Mouse (Mus musculus) embryo, embryonic 9.5 days (tissue): ENCODE results near the gene Ndufa5.

Experiments used
- DNase-seq: peaks from one replicate; pipeline ENCODE4 v3.0.0-alpha.2; 2017; ENCODE audit errors: extremely low spot score

Gene Ndufa5

GRCm38 (mm10) chr6:24525705-24526104 is 2.1 kb downstream of the Ndufa5 start:
- no peak for DNase-seq

DNA sequence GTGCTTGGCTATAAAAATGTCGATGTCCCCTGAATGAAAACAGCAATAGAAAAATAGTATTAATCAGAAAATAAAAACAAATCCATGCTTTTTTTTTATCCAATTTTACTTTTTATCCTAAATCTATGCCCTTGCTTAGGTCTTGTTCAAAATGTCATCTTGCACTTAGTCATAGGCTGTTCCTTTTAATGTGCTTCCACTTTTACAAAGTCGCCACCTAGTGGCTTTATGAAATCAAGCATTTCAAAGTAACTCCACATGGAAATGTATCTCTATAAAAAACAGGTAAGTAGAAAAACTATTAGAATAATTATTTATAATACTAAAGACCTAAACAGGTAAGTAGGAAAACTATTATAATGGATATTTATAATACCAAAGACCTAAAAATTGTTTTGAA is 11.6 kb downstream of the Ndufa5 start:
- DNase-seq: no peak

- DNase-seq: peak; percentile 48
Observed at GRCm38 (mm10) chr6:24514552-24515284, 13.1 kb downstream of the Ndufa5 start, which contains the start of gene Iqub. Gene Iqub (minus strand): TSS chr6:24515067.

- DNase-seq: no peak
Observed at GRCm38 (mm10) chr6:24504141-24504540, 23.7 kb downstream of the Ndufa5 start.

DNA sequence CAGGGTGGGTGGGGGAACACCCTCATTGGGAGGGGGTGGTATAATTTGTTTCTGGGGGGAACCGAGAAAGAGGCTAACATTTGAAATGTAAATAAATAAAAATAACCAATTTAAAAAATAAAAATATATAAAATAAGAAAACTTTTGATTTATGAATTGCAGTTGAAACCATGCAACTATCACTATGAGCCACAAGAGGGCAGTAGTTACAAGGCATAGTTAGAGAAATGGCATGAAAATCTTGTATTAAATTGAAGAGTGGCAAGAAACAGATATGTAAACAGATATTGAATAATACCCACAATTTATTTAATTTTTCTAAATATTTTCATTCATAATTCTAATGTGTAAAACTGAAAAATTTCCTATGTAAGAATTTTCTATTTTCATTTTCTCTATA is 37.5 kb downstream of the Ndufa5 start:
- no peak for DNase-seq

DNA sequence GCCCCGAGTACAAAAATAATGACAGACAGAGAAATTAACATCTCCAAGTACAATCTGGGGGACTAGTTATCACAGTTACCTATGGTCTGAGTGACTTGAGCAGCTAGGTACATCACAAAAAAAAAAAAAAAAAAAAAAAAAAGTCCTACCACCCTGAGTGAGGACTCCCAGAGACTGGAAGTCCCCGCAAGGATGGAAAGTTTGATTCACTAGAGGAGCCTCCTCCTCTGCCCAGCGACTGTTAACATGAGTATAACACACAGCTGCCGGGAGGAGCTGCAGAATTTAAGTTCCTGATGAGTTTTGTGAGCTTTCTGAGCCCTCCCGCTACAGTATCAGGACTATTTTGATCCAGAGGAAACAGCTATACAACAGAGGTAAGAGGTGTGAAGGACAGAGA is 41.3 kb downstream of the Ndufa5 start:
- no peak for DNase-seq

DNA sequence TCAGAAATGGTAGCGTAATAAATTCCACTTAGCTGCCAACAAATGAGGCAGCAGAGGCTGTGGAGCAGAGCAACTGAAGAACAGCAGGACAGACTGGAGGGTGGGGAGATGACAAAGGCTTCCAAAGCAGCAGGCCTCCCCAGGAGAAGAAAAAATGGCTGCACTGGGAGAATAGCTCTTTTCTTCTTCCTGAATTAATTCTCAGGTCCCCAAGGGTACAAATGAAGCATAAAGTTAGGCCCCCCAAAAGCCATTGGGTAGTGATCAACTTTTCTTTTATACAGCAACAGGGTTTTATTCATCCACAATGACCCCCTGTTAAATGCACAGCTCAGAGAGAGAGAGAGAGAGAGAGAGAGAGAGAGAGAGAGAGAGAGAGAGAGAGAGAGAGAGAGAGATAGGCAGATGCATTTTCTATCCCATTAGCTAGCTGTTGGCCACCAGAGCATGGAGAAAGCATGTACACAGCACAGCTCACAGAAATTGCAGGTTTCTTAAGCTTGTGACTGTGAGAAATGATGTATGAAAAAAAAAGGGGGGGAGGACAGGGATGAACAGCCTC is 57.2 kb downstream of the Ndufa5 start:
- DNase-seq: no peak

DNA sequence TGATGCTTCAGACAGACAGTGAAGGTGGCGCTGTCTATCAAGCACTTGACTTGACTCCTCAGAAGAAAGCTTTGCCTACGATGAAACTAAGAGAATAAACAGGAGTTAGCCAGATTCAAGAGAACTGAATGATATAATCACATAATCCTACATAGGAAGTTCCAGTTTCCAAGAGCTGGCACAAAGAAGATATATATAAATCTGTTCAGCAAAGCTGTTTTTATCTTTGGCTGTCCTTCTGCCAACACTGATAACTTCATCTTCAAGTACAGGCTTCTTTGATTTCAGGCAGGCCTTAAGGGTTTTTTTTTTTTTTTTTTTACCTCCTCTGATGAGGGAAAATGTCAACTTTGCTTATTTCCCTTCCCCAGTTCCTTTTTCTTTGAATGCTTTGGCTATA is 57.7 kb downstream of the Ndufa5 start:
- DNase-seq: no peak
